Mouse (Mus musculus) embryo, embryonic 11.5 days (tissue): ENCODE measurements at regions not wholly inside any gene's neighbourhood (a gene's known extent, or its start where the extent isn't known, plus 50 kb on each side); places are given as distances from the start of the nearest gene placed in this dataset.
A peak's percentile ranks its signal among the peaks of the same experiment; 100 is the strongest.

Source experiments
- DNase-seq: peaks from one replicate; pipeline ENCODE4 v3.0.0-alpha.2; 2012; ENCODE audit warnings: low read depth, low spot score

DNA sequence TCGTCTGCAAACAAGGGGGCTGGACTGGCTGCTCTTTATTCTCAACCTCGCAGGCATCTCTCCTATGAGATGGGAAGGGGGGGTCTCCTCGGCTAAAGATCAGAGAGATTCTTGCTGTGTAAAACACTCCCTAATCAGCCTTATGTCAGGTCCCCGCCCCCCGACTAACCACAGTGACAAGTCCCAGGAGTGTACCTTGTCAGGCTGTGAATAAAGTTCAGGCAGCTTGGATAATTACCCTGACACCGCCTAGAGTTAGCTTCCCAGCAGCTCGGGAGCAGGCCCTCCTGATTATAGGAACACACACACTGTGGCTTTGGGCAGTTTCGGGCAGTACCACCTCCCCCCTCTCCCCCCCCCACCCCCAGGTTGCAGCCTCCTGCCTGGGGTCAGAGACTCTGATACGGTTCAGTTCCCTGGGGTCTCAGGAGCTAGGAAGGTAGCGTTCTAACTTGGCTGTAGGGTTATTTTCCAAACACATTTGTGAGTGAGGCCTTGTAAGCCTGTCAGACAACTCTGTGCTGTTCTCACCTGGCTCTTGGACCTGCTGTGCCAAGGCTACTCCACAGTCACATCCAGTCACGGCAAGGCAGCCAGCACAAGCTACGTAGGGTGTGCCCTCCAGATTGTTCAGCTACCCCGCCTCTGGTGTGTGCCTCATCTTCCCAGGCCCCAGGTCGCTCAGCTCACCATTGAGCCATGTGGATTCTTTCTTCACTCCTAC is 461.0 kb upstream of the Zmiz1 start:
- no peak for DNase-seq

DNA sequence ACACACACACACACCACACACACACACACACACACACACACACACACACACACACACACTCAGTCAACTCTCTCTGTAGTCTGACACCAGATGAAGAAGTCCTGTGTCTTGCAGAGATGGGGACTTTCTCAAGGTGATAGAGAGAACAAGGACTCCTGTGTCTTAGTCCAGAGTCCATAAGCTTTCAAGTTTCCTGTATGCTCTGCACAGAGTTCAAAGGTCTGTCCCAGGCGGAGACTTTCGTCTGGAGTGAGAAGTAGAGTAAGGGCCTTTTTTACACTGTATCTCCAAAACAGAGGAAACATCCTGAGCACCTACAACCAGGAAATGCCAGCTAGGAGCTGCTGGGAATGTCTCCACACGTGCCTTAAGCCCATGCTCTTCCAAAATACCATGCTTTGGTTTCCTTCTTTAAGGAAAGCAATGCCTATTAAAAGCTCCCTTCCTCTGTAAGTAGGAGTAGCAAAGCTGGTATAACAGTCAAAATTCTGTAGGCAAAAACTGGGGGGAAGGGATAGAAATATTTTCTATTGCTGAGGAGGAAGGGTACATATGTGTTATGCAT is 459.9 kb upstream of the Zmiz1 start:
- no peak for DNase-seq

DNA sequence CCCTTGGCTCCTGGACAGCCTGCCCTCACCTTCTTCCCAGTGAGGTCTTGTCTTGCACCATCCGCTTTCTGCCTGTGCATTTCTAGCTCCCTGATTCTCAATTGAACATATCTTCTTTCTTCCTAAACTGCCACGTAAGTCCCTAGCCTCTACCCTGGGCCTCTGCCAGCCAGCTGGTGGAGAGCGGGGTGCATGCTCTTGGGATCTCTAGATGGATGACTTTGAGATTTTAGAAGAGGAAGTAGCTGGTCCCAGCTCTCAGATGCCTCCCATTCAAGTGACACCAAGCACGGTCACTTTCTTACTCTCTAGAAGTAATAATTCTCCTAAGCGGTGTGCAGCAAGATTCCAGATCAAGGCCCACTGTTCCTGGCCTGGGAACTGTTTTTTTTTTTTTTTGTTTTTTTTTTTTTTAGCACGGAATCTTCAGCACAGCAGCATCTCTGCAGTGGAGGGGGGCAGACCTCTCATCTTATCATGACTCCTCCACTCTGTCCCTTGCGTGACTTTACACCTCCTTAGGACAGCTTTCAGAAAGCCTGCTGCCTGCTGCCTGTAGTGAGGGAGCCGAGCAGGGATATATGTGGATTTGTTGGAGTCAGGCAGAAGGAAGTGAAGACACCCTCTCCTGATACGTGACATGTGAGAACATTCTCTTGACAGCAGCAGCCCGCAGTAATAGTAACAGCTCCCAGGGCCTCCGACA is 453.6 kb upstream of the Zmiz1 start:
- DNase-seq: no peak

DNA sequence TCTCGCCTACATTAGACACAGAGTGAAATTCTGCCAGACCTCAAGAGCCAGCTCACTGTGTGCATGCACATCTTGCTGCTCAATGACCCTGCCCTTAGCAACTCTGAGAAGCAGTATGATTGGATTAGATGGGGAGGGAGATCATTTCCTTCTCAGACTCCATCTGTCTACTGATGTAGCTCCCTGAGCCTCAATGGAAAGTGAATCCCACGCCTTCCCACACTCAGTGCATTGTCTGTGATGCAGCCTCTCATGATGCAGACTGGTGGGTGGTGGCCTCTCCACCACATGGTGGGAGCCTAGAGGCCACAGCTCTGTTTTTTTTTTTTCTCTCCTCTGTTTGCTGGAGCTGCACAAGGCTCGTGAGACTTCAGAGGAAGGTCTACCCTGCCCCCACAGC is 447.1 kb upstream of the Zmiz1 start:
- DNase-seq: no peak

DNA sequence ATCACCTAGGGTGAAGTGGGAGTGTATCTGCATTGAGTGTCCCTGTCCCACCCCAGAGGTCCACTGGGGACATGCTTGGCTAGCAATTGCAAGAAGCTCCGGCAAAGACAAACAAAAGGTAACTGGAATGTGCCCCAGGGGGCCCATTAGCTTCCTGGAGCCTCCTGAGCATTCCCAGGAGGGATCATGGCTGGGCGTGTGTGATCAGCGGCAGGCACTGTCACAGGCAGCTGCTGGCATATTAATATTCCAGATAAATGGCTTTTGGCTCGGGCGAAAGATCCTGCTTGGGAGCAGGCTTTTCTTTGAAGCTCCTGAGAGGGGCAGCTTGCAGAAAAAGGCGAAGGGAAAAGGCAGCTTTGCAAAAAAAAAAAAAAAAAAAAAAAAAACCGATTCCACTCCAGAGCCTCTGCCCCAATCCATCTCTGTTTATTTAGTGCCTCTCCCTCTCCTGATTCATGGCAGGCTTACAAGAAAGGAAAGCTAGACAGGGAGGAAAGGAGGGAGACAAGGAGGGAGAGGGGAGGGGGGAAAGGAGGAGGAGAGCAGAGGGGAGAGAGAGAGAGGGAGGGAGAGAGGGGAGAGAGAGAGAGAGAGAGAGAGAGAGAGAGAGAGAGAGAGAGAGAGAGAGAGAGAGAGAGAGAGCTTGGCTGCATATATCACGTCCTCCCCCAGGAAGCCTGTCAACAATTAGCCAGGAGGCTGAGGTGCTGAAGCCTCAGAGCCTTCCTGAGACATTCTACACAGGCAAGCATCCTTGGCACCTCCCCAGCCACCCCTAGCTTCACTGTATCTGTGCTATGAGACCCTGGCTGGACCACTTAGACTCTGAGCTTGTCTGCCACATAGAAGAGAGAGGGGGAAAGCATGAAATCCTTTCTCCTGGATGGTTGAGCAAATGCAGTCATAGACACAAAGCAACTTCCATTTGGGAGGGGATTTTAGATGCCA is 443.4 kb upstream of the Zmiz1 start:
- DNase-seq: peak; percentile 72

DNA sequence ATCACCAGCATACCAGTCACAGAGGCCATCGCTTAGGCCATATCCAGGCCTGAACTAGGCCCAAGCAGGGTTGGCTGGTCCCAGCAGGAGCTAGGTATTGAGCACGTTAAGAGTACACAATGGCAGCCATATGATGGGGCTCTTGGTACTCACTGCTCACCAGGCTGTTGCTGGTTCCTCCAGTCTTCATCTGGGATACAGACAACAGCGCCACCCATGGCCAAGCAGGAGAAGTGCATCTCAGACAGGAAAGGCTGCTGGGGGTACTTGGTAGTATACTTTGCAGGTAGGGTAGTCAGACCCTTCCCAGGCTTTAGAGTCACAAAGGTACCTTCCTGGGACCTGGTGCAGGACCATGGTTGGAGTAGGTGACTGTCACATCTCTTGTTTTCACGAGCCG is 441.1 kb upstream of the Zmiz1 start:
- no peak for DNase-seq

DNA sequence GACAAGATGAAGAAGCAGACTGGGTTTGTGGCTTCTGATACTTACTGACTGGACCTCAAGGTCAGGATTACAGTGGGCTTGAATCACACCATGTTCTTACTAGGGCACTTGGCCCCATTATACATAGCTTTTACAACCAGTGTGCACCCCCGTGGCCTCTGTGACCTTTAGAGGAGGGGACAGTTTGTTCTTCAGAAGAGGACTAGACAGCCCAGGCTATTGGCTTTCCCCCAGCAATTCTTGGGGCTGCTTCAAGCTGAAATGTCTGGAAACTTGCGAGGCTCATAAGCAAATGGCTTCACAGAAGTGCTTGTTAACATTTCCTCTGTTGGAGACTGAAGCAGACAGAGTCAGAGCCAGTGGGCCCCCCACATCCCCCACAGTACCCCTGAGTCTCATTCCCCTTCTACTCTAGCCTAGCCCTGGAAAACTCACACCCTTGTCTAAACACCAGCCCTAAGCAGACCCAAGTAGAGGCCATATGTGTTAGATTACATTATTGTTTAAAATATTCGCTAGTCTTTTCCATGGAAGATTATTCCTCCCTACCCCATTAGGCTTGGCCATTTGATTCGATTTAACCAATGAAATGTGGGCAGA is 439.6 kb upstream of the Zmiz1 start:
- no peak for DNase-seq

DNA sequence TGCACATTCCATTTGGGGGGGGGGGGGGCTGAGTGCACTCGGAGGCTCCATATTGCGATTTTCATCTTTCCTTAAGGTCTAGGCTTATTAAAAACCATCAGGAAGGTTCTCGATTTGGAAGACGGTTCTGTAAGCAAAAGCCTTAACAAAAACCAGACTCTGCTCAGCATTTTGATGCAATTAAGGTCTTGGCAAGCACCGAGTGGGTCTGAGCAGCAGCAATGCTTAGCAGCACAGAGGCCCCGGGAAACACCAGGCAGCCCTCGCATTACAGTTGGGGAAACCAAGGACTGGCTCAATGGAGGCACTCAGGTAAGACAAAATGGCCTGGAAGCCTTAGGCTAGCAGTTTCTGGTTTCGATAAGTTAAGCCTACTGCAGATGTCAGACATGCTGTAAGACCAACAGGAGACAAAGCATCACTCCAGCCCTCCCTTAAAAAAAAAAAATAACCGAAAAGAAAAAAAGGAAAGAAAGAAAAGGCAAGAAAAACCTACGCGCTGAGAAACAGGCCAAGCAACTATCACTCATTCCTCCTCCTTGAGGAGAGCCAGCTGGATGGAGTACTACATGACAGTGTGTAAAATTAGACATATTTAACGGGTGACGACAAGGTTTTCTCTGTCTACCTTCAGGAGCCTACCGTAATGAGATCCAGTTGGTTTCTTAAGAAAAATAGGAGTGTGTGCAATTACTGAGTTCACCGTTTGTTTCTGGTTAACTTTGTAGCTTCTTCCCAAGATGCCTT is 436.3 kb upstream of the Zmiz1 start:
- no peak for DNase-seq

DNA sequence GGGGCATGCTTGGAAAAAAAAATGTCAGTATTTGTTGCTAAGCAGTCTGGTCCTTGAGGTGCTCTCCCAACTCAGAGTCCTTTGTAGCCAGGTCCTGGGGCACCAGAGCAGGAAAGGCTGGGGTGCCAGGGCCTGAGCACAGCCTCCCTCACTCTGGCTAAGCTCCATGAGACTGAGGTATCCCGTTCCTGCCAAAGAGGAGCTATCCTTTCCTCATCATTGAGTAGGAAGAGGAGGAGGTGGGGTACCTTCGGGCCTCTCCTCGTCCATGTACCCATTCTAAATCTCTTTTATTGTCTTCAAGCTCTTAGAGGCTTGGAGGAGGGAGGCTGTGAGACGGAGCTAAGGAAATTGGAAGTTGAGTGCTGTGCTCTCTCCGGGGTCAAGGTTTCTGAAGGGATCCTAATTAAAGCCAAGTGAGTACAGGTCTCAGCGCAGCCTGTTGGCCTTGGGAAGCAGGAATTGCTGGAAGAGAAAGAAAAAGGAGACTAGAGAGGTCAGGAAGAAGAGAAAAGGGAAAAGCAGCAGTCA is 435.6 kb upstream of the Zmiz1 start:
- DNase-seq: no peak

DNA sequence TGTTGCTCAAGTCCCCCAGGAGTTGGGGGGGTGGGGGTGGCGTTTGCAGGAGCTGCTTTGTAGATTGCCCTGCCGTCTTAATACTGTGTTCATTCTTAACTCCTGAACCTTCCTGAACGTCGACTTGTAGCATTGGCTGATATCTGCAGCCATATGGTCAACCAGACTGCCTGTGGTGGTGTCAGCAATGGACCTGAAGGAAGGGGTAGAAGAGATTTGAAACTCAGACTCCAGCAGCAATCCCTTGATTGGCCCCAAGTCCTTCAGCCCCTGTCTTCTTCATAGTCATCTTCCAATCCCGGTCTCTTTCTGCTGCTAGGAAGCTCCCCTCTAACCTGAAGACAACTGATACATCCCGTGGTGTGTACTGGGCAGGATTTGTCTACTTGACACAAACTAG is 433.9 kb upstream of the Zmiz1 start:
- DNase-seq: no peak

DNA sequence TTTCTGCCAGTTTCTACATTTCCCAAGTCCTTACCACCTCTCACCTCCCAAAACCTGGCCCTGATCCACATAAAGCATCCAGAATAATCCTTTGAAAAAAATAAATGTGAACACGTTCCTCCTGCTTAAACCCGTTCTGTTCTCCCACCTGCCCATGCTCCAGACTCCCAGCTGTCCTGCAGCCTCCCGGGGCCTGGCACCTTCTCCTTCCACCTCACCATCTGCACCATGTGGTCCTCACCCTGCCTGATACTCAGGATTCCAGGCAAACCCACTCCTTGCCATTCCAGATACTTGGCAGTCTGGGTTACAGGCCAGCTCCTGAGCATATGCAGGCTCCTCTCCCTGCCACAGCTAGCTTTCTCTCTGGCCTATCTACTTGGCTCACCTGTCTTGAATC is 431.9 kb upstream of the Zmiz1 start:
- no peak for DNase-seq

DNA sequence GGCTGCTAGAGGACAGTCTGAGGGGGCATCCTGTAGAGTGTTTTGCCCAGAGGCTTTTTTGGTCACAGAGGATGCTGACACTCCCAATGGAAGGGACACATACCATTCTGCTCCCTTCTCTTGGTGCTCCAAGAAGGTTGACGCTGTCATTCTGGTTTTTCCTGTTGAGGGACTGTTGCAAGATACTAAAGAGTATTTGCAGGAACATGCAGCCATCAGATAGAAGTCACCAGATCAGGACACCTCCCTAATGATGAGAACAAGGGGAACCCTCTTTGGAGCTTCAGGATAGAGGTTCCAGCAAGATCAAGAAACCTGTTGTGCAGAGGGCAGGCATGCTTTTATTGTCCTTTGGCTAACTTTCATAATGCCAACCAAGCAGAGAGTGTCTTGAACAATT is 431.1 kb upstream of the Zmiz1 start:
- no peak for DNase-seq

DNA sequence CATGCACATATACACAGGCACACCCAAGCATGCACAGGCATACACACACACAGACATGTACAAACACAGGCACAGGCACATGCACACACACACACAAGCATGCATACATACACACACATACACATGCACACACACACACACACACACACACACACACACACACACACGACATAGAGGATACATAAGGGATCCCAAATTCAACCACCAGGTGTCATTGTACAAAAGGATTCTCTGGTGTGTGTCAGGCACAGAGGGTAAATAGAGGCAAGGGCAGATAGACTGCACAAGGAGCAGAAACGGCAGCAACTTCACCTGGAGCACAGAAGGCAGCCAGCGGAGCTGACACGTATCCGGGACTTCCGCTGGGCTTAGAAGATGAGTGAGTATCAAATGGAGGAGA is 428.1 kb upstream of the Zmiz1 start:
- no peak for DNase-seq

DNA sequence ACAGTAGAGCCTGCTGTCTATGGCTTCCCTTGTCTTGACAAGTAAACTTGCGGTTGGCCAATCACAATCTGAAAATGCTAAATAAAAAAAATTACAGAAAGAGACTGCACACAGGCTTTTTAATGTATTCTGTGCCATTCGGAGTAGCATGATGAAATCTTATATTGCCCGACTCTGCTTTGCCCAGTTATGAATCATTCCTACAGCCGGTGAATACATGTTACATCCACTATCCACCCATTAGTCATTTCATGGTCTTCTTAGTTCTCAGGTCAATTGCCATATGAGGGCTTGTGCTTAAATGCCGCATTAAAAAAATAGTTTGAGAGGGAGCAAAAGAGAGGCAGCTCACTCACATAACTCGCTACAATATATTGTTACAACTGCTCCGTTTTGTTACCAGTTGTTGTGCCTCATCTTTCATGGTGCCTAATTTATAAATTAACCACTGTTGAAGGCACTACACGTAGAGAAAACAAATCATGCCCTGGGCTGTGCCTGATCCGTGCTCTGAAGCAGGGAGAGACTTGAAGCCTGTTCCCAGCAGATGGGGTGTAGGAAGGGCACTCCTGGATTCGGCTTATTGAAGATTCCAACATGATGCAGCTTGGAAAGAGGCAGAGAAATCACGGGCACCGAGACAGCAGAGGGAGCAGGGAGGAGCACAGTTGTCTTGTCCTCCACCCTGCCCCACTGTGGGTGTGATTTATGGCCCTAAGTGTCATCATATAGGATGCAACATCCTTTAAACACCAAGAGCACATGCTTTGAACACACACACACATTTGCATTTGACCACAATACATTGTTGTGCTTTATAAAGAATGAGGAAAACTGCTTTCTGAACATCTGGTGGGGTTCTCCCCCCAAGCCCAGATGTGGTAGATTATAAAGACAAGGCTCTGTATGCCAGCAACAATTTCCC is 427.0 kb upstream of the Zmiz1 start:
- no peak for DNase-seq

DNA sequence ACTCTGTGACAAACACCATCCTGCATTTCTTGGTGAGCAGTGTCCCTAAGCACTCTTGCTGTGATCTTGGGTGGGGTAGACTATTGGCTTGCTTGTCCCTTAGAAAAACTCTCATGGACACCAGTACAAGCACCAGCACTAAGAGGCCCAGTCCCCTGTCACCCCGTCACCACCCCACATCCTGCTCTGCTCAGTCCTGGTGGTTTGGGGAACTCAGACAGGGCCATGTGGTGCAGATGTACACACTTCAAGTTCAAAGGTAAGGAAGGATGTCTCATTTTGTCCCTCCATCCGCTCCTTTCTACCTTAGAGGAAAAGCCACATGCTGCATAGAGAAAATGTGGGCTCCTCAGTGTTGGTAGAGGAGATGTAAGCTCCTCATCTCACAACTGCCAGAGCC is 426.1 kb upstream of the Zmiz1 start:
- DNase-seq: no peak

DNA sequence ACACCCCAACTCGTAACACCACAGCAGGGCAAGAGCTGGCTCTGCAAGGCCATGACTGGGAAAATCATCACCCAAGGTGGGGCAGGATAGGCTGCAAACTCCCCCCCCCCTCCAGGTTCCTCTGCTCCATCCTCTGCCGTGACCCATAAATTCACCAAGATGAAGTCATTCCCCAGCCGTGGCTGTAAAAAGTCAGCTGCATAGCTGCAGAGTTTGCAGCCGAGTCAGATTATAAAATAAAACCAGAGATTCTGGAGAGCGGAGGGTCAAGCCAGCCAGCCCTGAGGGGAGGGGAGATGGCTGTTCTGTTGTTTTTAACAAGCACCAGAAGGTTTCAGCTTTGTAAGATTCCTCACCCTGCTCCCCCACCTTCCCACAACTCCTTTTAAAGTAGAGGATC is 416.7 kb upstream of the Zmiz1 start:
- peak; percentile 46 for DNase-seq

DNA sequence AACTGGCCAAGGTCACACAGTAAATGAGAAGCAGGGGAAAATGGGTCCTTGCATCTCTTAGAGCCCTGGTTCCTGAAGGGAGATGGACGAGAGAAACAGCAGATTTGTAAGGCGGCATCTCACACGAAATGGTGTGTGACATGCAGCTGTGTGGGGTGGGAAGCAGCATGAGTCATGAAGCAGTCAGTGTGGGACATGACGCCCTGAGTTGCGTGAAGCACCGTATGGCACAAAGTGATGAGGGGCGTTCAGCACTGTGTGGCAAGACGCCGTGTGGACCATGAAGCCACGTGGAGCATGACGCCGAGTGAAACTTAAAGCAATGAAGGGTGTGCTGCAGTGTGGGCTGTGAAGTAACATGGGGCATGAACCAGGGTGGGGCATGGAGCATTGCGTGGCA is 414.9 kb upstream of the Zmiz1 start:
- DNase-seq: no peak

DNA sequence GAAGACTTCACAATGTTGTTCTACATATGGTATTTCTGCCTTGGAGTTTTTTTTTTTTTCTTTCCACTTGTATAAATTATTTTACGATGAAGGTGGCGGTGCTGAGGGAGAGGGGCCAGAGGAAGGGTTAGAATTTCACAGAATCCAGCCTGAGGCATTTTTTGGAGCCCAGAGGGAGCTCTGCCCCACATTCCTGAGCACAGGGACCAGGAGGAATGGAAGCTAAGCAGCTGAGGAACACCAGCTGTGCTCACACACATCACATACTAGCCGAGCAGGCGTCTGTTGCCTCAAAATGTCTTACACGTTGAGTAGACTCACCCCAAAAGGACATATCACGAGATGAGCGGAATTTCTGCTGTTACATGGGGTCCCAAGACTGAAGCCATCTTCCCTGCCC is 414.1 kb upstream of the Zmiz1 start:
- DNase-seq: peak; percentile 48

DNA sequence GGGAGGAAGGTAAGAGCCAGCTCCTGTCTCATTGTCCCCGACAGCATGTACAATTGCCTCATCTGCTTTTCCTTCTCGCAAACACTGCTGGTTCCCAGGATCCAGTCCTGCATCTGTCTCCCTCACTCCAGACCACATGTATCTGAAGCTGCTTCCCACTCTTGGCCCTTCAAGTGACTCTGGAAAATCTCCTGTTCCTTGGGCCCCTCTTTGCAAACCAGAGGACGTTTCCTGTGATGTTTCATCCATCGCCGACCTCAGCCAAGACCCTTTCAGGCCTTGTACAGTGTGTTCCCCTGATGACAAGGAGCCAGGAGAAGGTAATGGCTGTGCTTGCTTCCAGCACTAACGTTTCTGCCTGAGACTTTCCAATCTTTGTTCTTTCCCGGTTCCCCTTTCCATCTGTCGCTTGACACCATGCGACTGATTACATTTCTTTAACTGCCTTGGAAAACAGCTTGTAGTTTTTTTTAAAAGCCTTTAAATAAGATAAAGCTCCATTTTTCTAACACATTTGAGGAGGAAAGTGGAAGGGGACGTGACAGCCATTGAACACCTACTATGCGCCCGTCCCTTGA is 408.2 kb upstream of the Zmiz1 start:
- DNase-seq: no peak
